ENCODE assay signal across 10 mouse cellular contexts in the genomic region with DNA sequence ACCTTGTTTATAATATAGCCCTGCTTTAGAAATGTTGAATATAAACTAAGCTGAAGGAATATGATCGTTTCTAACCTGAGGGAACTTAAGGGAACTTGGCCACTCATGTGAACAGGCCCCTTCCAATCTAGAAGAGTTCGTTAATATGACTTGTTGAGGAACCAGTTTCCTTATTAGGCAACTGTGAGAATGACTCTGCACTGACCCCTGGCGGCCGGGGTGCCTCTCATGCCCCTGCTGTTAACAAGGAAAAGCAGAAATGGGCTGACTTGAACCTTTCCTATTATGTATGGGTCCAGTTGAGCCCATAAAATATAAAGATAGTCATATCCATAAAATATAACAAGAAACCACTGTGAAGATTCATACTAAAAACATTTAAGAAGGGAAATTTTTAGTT. TPM values are rescaled to one million over a fixed set of nuclear protein-coding genes. Genes with fewer than 3 reads are reported as not detected.
DNase-seq lines count a peak whose midpoint lies in the region; ATAC-seq and TF ChIP-seq lines count a peak whose summit lies in the region.
"Had no signal": no experiment of that assay in that cellular context is flagged by ENCODE, and none has a peak within 500 bp of the region (broad histone marks: within the 10 kb centered on the region; RNA-seq: fewer than 3 reads in every experiment).

No protein-coding gene starts in this region.

- WGBS in hindbrain, embryonic 14.5 days, result 11% methylated on average over 4 of the region's 4 CpGs
- 8% methylated on average over 4 of the region's 4 CpGs for WGBS in hindbrain, embryonic 13.5 days
- WGBS in midbrain, postnatal 0 days, result 8% methylated on average over 4 of the region's 4 CpGs

- no peak for ATAC-seq in hindbrain, embryonic 14.5 days (ENCODE audit: low FRiP score)
- no peak for ATAC-seq in hindbrain, embryonic 13.5 days (ENCODE audit: low FRiP score)
- ATAC-seq in midbrain, postnatal 0 days (ENCODE audit: low FRiP score), result no peak

- no peak overlapping the region for H3K4me3 ChIP-seq in hindbrain, embryonic 14.5 days (replicated peaks; ENCODE audit: low read length)
- H3K4me3 ChIP-seq in hindbrain, embryonic 13.5 days, result no peak overlapping the region
- H3K4me3 ChIP-seq in midbrain, postnatal 0 days (ENCODE audit: low read depth, low read length), result no peak overlapping the region
- H3K4me3 ChIP-seq: embryonic facial prominence, embryonic 15.5 days; midbrain, embryonic 12.5 days had no signal

- H3K4me1 ChIP-seq in hindbrain, embryonic 14.5 days (replicated peaks; ENCODE audit: control insufficient read depth, insufficient read depth, low read length), result no peaks in the 10 kb centered on the region
- no peaks in the 10 kb centered on the region for H3K4me1 ChIP-seq in hindbrain, embryonic 13.5 days (replicated peaks)
- no peaks in the 10 kb centered on the region for H3K4me1 ChIP-seq in midbrain, postnatal 0 days (ENCODE audit: insufficient read depth, low read length)
- H3K4me1 ChIP-seq: embryonic facial prominence, embryonic 15.5 days; midbrain, embryonic 12.5 days had no signal

- no peak overlapping the region for H3K4me2 ChIP-seq in hindbrain, embryonic 14.5 days (replicated peaks)
- no peak overlapping the region for H3K4me2 ChIP-seq in hindbrain, embryonic 13.5 days
- H3K4me2 ChIP-seq in midbrain, postnatal 0 days (ENCODE audit: low read depth, low read length, poor library complexity, severe bottlenecking), result no peak overlapping the region
- H3K4me2 ChIP-seq: embryonic facial prominence, embryonic 15.5 days; midbrain, embryonic 12.5 days had no signal

- no peak overlapping the region for H3K27ac ChIP-seq in hindbrain, embryonic 14.5 days
- H3K27ac ChIP-seq in hindbrain, embryonic 13.5 days, result no peak overlapping the region
- H3K27ac ChIP-seq in midbrain, postnatal 0 days (ENCODE audit: low read depth, low read length), result no peak overlapping the region
- H3K27ac ChIP-seq: embryonic facial prominence, embryonic 15.5 days; midbrain, embryonic 12.5 days had no signal

- peaks cover 22% of the 10 kb centered on the region for H3K36me3 ChIP-seq in hindbrain, embryonic 14.5 days (replicated peaks; ENCODE audit: control insufficient read depth, insufficient read depth)
- H3K36me3 ChIP-seq in hindbrain, embryonic 13.5 days, result peaks cover 28% of the 10 kb centered on the region
- peaks cover 11% of the 10 kb centered on the region for H3K36me3 ChIP-seq in midbrain, postnatal 0 days (ENCODE audit: insufficient read depth, low read length)

- peak; percentile 77 for TF ChIP-seq CTCF in midbrain, postnatal 0 days (IDR thresholded peaks at IDR 0.05)

- H3K9me3 ChIP-seq in hindbrain, embryonic 14.5 days (ENCODE audit: control insufficient read depth, low read length), result no peaks in the 10 kb centered on the region
- no peaks in the 10 kb centered on the region for H3K9me3 ChIP-seq in hindbrain, embryonic 13.5 days
- no peaks in the 10 kb centered on the region for H3K9me3 ChIP-seq in midbrain, postnatal 0 days (ENCODE audit: low read length)
- H3K9me3 ChIP-seq: embryonic facial prominence, embryonic 15.5 days; midbrain, embryonic 12.5 days had no signal

- no peaks in the 10 kb centered on the region for H3K27me3 ChIP-seq in hindbrain, embryonic 14.5 days (ENCODE audit: control insufficient read depth, insufficient read depth, low read length)
- H3K27me3 ChIP-seq in hindbrain, embryonic 13.5 days, result no peaks in the 10 kb centered on the region
- no peaks in the 10 kb centered on the region for H3K27me3 ChIP-seq in midbrain, postnatal 0 days (ENCODE audit: insufficient read depth, low read length)
- H3K27me3 ChIP-seq: embryonic facial prominence, embryonic 15.5 days; midbrain, embryonic 12.5 days had no signal

- peak; percentile 72 for DNase-seq in hindbrain, embryonic 14.5 days (ENCODE audit: low spot score)
- DNase-seq in T-cell, adult 2 months (ENCODE audit: low spot score), result peak; percentile 73
- DNase-seq in cerebellum, postnatal 36 days, result peak; percentile 66 to 74
- DNase-seq in heart, adult 8-10 months (ENCODE audit: low spot score), result peak; percentile 63
- peak; percentile 67 to 74 for DNase-seq in layer of hippocampus, postnatal 10 days (ENCODE audit: low spot score in 2 of 2)
- DNase-seq in midbrain, postnatal 0 days (ENCODE audit: low spot score), result peak; percentile 60
- DNase-seq in testis, postnatal 10 days (ENCODE audit: low spot score), result peak; percentile 88

- no peak overlapping the region for H3K9ac ChIP-seq in hindbrain, embryonic 14.5 days
- H3K9ac ChIP-seq in hindbrain, embryonic 13.5 days, result no peak overlapping the region
- no peak overlapping the region for H3K9ac ChIP-seq in midbrain, postnatal 0 days (replicated peaks; ENCODE audit: low read length, poor library complexity, severe bottlenecking)
- H3K9ac ChIP-seq: embryonic facial prominence, embryonic 15.5 days; midbrain, embryonic 12.5 days had no signal

RNA-seq across cellular contexts. Expression of gene Map3k3, which starts 8.1 kb away (rescaled TPM):
- 16.5 and 18.7 TPM in 2 replicates for polyA plus RNA-seq in hindbrain, embryonic 14.5 days (2014; fragmentation: Nextera tagmentation; extraction: Ambion mirVana)
- 15.1 and 15.7 TPM in 2 replicates for polyA plus RNA-seq in hindbrain, embryonic 13.5 days (2015; fragmentation: Nextera tagmentation; extraction: Ambion mirVana)
- 10 to 100 TPM; 34.7 to 38.5 (median 36.1) TPM for total RNA-seq in heart, adult 8-10 months (2022)
- 10 to 100 TPM; 26.7 to 27.7 TPM for total RNA-seq in layer of hippocampus, postnatal 10 days (2021)
- total RNA-seq in midbrain, postnatal 0 days (2014; rRNA removed), result 26.0 and 26.4 TPM in 2 replicates
- polyA plus RNA-seq in midbrain, postnatal 0 days (2015; fragmentation: Nextera tagmentation; extraction: Ambion mirVana), result 7.8 and 9.2 TPM in 2 replicates

RNA-seq across cellular contexts. Expression of gene Taco1, which starts 10.5 kb away (rescaled TPM):
- 5.0 and 5.9 TPM in 2 replicates for polyA plus RNA-seq in hindbrain, embryonic 14.5 days (2014; fragmentation: Nextera tagmentation; extraction: Ambion mirVana)
- 8.1 and 8.4 TPM in 2 replicates for polyA plus RNA-seq in hindbrain, embryonic 13.5 days (2015; fragmentation: Nextera tagmentation; extraction: Ambion mirVana)
- total RNA-seq in heart, adult 8-10 months (2022), result 10 to 100 TPM; 56.4 to 73.0 (median 65.0) TPM
- 10 to 100 TPM; 15.1 to 15.2 TPM for total RNA-seq in layer of hippocampus, postnatal 10 days (2021)
- 17.3 and 18.6 TPM in 2 replicates for total RNA-seq in midbrain, postnatal 0 days (2014; rRNA removed)
- polyA plus RNA-seq in midbrain, postnatal 0 days (2015; fragmentation: Nextera tagmentation; extraction: Ambion mirVana), result 5.1 and 5.8 TPM in 2 replicates

RNA-seq across cellular contexts. Expression of gene Dcaf7, which starts 39.6 kb away (rescaled TPM):
- polyA plus RNA-seq in hindbrain, embryonic 14.5 days (2014; fragmentation: Nextera tagmentation; extraction: Ambion mirVana), result 156 and 176 TPM in 2 replicates
- polyA plus RNA-seq in hindbrain, embryonic 13.5 days (2015; fragmentation: Nextera tagmentation; extraction: Ambion mirVana), result 117 and 123 TPM in 2 replicates
- 10 to 100 TPM; 35.1 to 41.9 (median 38.4) TPM for total RNA-seq in heart, adult 8-10 months (2022)
- total RNA-seq in layer of hippocampus, postnatal 10 days (2021), result 100 to 1,000 TPM; 184 to 190 TPM
- 313 and 343 TPM in 2 replicates for total RNA-seq in midbrain, postnatal 0 days (2014; rRNA removed)
- 166 and 170 TPM in 2 replicates for polyA plus RNA-seq in midbrain, postnatal 0 days (2015; fragmentation: Nextera tagmentation; extraction: Ambion mirVana)
